Mouse (Mus musculus) fibroblast of lung, adult 2 months (primary cell): ENCODE measurements around the gene Strn.

Experiments
- DNase-seq: peaks from one replicate; pipeline ENCODE4 v3.0.0-alpha.2; 2011; ENCODE audit warnings: low read depth

Strn gene

DNA sequence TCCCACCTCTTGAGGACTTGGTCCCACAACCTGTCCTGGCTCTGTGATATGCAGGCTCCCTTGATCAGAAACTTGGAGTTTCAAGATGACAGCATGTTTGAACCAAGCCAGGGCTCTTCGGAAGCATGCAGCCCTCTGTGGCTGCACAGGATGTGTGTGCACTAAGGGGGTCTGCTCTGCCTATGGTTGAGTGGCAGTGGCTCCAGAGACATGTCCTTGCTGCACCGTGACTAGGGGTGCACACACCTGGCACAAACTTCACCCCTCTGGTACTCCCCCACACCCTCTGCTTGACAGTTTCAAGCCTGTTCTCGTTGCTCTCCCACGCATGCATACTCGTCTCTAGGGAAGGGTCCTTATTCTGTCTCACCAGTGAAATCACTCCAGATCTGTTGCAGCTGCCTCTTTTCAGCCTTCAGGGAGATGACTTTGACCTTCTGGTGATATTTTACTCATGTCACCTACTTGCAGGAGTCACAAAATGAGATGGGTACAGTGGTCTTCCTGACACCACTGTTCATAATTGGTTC, 118.8 kb downstream of the Strn start:
- DNase-seq = no peak

DNA sequence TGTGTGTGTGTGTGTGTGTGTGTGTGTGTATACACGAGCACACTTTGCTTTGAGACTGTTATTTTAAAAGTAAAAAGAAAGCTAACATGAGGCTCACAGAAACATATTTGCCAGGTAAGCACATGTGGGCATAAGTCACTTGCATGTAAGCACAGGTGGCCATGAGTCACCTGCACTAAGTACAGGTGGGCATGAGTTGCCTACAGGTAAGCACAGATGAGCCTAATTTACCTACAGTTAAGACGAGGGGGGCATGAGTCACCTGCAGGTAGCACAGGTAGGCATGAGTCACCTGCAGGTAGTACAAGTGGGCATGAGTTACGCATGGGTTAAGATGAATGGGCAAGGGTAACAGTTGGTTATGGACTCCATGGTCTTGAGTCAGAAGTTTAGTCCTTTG, 121.9 kb downstream of the Strn start:
- DNase-seq = no peak

DNA sequence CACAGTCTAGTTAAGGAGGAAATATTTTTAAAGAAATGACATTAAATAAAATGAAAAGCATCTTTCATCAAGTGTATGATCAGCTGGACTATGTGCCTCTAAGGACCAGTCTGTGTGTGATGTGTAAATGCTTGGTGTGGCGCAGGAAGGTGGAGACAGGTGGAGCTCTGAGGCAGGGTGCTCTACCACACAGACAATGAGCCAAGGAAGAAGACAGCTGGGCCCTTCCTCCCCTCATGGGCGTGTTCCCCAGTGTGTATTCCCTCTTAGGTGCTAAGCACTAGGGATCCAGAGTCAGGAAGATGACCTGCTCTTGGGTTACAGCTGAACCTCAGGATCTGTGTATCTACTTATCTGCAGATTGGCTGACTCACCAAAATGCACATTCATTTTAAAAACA, 122.5 kb downstream of the Strn start:
- DNase-seq = no peak

DNA sequence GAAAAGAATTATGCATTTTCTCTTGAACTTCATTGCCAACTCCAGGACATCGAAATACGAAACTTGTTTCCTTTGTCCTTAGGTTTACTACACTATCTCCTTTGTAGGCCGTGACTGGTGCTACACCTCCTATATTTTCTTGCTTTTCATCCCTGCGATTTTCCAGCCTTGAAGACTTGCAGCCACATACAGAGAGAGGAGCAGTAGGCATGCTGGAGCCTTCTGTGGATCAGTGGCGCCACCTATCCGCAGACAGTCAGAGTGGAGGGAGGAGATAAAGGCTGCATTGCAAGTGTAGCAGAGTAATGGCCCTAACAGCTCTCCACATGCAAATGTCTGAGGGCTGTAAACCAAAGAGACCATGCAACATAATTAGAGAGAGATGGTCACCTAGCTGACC, 125.9 kb downstream of the Strn start:
- no peak for DNase-seq

DNA sequence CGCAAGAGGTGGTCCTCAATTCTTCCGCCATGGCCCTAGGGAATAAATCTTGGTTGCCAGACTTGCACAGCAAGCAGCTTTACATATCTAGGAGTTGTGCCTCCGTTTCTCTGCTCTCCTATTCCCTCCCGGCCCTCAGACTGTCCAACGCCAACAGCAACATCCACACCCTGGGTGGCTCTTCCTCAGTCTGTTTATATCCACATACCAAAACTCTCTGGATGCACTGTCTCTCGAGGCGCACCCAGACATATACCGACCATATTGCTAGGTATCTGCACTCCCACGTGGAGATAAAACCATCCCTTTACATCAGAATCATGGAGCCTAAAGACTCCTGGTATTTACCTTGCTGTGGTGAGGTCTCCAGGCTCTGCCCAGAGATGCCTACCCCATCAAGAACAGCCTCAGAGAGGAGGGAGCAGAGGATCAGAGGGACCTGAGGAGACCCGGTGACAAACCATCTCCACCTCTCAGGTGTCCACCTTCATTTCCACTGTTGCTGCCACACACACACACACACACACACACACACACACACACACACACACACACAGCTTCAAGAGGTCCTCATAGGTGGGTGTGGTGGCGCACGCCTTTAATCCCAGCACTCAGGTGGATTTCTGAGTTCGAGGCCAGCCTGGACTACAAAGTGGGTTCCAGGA, 127.7 kb downstream of the Strn start:
- DNase-seq = no peak

DNA sequence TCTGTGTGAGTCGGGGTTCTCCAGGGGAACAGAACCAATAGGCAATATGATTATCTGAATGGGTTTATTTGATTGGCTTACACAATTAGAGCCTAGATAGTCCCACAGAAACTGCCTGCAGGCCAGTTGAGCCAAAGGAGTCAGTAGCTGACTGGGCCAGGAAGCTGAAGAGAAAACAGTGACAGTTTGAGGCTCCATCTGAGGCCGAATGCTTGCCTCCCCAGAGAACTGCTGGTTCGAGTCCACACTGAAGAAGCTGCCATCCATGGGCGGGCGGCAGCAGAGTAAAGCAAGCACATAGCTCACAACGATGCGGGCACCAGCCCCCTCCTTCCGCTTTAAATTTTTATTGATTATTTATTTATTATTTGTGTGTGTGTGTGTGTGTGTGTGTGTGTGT, 128.3 kb downstream of the Strn start:
- no peak for DNase-seq

DNA sequence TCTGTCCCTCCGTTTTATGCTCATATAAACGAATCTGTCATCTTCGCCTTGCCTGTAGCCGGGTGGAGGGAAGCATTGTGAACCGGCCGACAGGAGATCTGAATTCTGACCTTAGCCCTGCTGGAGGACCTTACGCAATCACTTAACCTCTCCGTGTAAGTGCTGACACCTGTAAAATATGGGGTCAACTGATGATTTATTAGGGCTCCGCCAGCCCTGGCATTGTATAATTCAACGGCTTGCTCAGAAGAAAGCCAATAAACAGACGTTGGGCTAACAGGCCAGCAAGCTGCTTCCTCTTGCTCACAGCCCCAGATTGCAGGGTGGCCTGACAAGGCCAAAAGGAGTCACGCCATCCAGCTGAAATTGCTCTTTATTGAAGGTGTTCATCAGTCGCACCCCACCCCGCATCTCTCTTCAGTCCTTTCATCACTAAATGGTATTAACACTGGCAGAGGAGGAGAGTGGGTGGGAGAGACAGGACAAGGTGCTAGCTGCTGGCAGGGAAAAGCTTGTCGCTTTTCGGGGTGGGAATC, 128.8 kb downstream of the Strn start:
- DNase-seq = no peak

DNA sequence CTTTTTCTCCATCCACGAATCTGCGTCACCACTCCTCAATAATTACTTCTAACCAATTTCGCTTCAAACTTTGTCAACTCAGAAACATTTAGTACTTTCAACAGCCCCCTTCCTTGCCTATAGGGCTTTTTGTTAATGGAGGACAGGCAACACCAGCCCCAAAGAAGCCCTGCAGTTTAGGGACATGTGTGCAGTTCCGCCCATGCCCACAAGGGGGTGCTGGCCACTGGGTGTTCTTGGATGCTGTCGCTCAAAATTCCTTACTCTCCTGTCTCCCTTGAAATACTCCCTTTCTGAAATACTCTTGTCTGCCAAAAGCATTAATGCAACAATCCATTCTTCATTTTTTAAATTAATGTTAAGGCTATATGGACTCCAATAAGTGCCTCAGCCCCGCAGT, 132.6 kb downstream of the Strn start:
- DNase-seq = no peak

DNA sequence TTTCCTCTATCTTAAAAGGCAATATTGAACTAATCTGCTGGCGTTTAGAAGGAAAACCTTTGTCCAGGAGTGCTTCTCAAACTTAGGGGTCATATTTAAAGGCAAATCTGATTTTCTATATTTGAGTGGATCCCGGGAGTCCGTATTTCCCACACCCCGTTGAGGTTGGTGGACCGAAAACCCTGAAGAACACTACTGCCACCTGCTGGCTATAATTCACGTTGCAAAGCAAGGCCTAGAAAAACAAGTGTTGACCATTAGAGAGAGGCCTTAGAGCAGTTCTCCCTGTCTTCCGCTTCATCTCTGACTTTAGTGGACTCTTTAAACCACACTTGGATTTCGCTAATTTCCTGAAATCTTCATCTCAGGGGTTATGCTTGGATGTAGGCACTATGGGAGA, 133.1 kb downstream of the Strn start:
- peak; percentile 55 for DNase-seq

DNA sequence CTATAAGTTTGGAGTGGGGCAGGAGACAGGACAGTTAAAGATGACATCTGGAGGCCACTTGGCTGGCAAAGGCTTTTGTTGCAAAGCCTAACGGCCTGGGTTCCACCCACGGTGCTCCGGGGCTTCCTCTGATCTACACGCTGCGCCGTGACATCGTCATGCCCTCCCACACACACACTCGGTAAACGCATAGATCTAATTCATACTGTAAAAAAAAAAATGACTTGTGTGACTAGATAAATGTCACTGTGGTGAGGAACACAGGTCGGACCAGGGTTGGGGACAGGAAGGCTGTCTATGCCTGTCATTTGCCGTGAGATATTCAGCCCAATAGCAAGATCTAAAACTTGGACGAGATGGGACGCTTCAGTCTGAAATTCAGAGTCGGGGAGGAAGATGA, 134.7 kb downstream of the Strn start:
- no peak for DNase-seq

DNA sequence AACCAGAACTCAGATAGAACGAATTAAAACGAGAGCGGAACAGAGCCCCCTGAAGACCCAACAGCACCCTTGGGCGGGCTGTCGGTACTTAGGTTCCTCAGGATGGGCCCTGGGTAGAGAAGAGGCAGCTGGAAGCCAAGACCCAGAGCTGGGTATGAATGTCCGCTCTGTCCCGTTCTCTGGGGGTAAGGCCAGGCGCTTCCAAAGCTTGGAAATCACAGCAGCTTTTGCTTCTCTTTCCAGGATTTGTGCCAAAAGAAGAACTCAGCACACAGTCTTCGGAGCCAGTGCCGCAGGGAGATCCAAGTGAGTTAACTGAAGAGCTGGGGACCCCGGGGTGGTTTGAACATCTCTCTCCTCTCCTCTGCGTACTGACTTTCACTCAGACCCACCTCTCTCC, 135.4 kb downstream of the Strn start:
- no peak for DNase-seq

DNA sequence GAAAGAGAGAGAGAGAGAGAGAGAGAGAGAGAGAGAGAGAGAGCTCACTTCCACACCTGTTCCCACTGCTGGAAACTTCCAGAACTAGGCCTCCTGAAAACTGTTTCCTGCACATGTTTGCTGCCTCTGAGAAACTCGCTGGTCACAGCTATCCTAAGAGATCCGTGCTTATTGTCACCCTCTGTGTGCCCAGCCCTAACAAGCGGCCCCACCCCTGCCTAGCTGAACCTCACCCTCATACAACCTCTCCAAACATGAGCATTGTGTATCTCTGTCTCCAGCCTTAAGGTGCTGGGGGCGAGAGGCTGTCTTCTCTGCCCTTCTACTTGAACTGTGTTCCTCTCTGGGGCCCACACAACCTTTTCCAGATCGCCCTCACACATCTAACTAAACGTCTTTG, 136.0 kb downstream of the Strn start:
- no peak for DNase-seq
